Mouse (Mus musculus): ENCODE measurements around the gene Prdm2. TPM values are rescaled to one million over a fixed set of nuclear protein-coding genes. Genes with fewer than 3 reads are reported as not detected.

Prdm2 gene
- polyA plus RNA-seq, 1 experiment = 34.9 TPM

DNA sequence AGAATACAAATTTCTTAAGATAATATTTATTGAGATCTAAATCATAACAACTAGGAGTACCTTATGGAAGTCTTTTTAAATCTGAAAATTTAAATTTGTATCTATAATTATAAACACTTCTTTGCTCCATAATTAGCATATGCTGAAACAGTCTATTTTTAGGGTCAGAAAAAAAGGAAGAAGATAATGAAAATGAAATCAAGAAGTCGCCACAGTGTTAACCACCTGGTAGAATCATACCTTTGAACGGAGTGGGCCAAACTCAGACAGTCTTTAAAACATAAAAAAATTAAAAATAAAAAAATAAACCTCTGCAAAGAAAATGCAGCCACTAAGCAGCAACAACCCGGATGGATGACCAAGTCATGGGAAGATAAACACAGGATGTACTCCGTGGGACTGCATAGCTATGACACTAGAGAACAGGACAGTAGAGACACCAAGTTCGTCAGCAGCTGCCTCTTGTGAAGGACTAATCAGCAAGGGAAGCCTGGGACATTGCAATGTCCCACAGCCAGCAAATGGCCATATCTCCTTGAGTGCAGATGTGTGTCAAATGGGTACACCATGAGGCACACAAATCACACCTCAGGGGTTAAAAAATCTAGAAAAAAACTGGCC is 24.1 kb downstream of the Prdm2 start:
- Histone ChIP-seq H3K9me3 (replicated peaks; ENCODE audit: control insufficient read depth, insufficient read depth, low read length, poor library complexity, severe bottlenecking) (no peaks in the 10 kb centered on the region), H3K4me1 (ENCODE audit: control insufficient read depth, insufficient read depth, low read length) (peaks cover 2% of the 10 kb centered on the region), H3K4me3 (ENCODE audit: low read depth, low read length) (no peak overlapping the region), H3K9ac (ENCODE audit: low read depth, poor library complexity, severe bottlenecking) (no peak overlapping the region), H3K27me3 (ENCODE audit: control insufficient read depth, insufficient read depth, low read length, poor library complexity, severe bottlenecking) (no peaks in the 10 kb centered on the region), H3K36me3 (ENCODE audit: control insufficient read depth, insufficient read depth, low read length, poor library complexity, severe bottlenecking) (no peaks in the 10 kb centered on the region), H3K27ac (ENCODE audit: insufficient read depth, low read length) (no peak overlapping the region)
- TF ChIP-seq CTCF (IDR thresholded peaks at IDR 0.05; ENCODE audit: low read depth, low read length) (no peak), EP300 (IDR thresholded peaks at IDR 0.05; ENCODE audit: insufficient read depth, low read depth, low read length) (no peak), POLR2A (IDR thresholded peaks at IDR 0.05; ENCODE audit: insufficient read depth, low read length) (no peak)

DNA sequence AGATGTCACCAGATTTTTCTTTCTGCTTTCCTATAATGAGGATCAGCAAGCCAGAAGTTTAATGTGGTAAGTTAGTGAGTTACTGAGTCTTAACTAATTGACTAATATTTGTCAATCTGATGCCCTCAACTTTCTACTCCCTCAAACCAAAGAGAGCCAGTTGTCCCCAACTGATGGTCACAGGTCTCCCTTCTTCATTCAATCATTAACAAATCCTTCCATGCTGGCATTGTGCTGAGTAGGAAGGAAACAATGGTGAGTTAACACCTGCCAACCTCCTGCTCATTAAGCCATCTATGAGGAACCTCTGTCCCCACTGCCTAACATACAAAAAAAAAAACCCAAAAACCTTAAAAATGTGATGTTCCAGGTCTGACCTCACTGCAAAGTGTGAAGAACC is 26.7 kb downstream of the Prdm2 start:
- H3K27ac ChIP-seq (ENCODE audit: insufficient read depth, low read length) = no peak overlapping the region
- H3K4me1 ChIP-seq (ENCODE audit: control insufficient read depth, insufficient read depth, low read length) = peaks cover 2% of the 10 kb centered on the region
- no peak overlapping the region for H3K4me3 ChIP-seq (ENCODE audit: low read depth, low read length)
- TF ChIP-seq CTCF (IDR thresholded peaks at IDR 0.05; ENCODE audit: low read depth, low read length) (no peak), EP300 (IDR thresholded peaks at IDR 0.05; ENCODE audit: insufficient read depth, low read depth, low read length) (no peak), POLR2A (IDR thresholded peaks at IDR 0.05; ENCODE audit: insufficient read depth, low read length) (no peak)
- no peaks in the 10 kb centered on the region for H3K9me3 ChIP-seq (replicated peaks; ENCODE audit: control insufficient read depth, insufficient read depth, low read length, poor library complexity, severe bottlenecking)
- no peaks in the 10 kb centered on the region for H3K27me3 ChIP-seq (ENCODE audit: control insufficient read depth, insufficient read depth, low read length, poor library complexity, severe bottlenecking)
- no peak overlapping the region for H3K9ac ChIP-seq (ENCODE audit: low read depth, poor library complexity, severe bottlenecking)
- H3K36me3 ChIP-seq (ENCODE audit: control insufficient read depth, insufficient read depth, low read length, poor library complexity, severe bottlenecking) = no peaks in the 10 kb centered on the region

DNA sequence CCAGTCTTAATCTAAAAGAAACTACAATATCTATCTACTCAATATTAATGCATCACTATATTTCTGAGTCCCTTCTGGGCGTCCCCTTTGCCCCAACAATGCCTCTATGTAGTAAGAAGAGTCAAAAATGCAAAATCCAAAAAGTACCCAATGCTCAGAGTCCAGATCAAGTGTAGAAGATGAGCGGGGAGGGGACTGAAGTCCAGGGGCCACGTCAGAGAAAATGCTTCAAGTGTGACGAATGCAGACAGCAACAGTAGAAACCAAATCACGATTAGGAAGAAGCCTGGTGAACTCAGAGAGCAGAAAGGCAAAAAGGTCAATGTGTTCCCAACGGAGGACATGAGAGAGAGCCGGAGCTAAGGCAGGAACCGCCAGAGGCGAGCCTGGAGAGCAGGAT is 27.3 kb downstream of the Prdm2 start:
- H3K4me1 ChIP-seq (ENCODE audit: control insufficient read depth, insufficient read depth, low read length) = peaks cover 2% of the 10 kb centered on the region
- no peaks in the 10 kb centered on the region for H3K9me3 ChIP-seq (replicated peaks; ENCODE audit: control insufficient read depth, insufficient read depth, low read length, poor library complexity, severe bottlenecking)
- no peak overlapping the region for H3K4me3 ChIP-seq (ENCODE audit: low read depth, low read length)
- H3K36me3 ChIP-seq (ENCODE audit: control insufficient read depth, insufficient read depth, low read length, poor library complexity, severe bottlenecking) = no peaks in the 10 kb centered on the region
- no peak overlapping the region for H3K9ac ChIP-seq (ENCODE audit: low read depth, poor library complexity, severe bottlenecking)
- no peaks in the 10 kb centered on the region for H3K27me3 ChIP-seq (ENCODE audit: control insufficient read depth, insufficient read depth, low read length, poor library complexity, severe bottlenecking)
- no peak overlapping the region for H3K27ac ChIP-seq (ENCODE audit: insufficient read depth, low read length)
- TF ChIP-seq EP300 (IDR thresholded peaks at IDR 0.05; ENCODE audit: insufficient read depth, low read depth, low read length) (no peak), CTCF (IDR thresholded peaks at IDR 0.05; ENCODE audit: low read depth, low read length) (no peak), POLR2A (IDR thresholded peaks at IDR 0.05; ENCODE audit: insufficient read depth, low read length) (no peak)

DNA sequence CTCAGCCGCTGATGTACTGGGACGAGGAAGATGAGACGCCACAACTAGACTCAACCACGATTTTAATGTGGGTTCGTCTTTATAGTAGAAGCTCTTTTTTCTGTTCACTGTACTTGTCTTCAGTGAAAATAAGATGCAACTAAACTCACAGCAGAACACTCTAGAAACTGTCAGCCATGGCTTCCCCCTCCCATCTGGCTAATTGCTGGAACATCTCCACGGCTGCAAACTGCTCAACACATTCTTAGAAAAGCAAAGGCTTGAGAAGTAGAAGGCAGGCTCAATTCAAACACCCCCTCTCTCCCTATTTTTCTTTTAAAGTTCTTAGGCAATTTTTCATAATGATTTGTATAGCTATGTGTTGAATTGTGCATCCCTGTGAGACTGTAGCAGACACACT is 29.7 kb downstream of the Prdm2 start:
- Histone ChIP-seq H3K27me3 (ENCODE audit: control insufficient read depth, insufficient read depth, low read length, poor library complexity, severe bottlenecking) (no peaks in the 10 kb centered on the region), H3K9ac (ENCODE audit: low read depth, poor library complexity, severe bottlenecking) (no peak overlapping the region), H3K27ac (ENCODE audit: insufficient read depth, low read length) (no peak overlapping the region), H3K9me3 (replicated peaks; ENCODE audit: control insufficient read depth, insufficient read depth, low read length, poor library complexity, severe bottlenecking) (no peaks in the 10 kb centered on the region), H3K4me3 (ENCODE audit: low read depth, low read length) (no peak overlapping the region), H3K36me3 (ENCODE audit: control insufficient read depth, insufficient read depth, low read length, poor library complexity, severe bottlenecking) (peaks cover 2% of the 10 kb centered on the region), H3K4me1 (ENCODE audit: control insufficient read depth, insufficient read depth, low read length) (no peaks in the 10 kb centered on the region)
- no peak for TF ChIP-seq POLR2A (IDR thresholded peaks at IDR 0.05; ENCODE audit: insufficient read depth, low read length)
- no peak for TF ChIP-seq CTCF (IDR thresholded peaks at IDR 0.05; ENCODE audit: low read depth, low read length)
- TF ChIP-seq EP300 (IDR thresholded peaks at IDR 0.05; ENCODE audit: insufficient read depth, low read depth, low read length) = no peak

DNA sequence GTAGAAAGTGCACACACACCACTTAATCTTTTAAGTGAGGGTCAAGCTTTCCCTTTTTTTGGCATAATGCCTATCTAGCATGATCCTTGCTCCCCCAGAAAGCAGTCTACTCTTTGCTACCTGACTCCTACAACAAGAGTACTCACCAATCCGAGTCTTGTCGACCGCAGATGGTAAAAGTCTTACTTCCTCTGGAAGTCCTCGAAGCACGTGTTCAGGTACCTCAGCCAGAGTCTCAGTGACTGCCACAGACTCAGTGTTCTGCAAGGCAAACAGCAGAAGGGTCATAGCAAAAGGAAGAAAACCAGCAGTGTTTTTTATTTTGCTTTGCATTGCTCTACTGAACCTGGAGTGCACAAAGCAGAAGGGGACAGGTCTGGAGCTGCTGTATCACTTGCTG is 32.1 kb downstream of the Prdm2 start:
- H3K9ac ChIP-seq (ENCODE audit: low read depth, poor library complexity, severe bottlenecking) = no peak overlapping the region
- no peaks in the 10 kb centered on the region for H3K27me3 ChIP-seq (ENCODE audit: control insufficient read depth, insufficient read depth, low read length, poor library complexity, severe bottlenecking)
- H3K4me1 ChIP-seq (ENCODE audit: control insufficient read depth, insufficient read depth, low read length) = no peaks in the 10 kb centered on the region
- TF ChIP-seq CTCF (IDR thresholded peaks at IDR 0.05; ENCODE audit: low read depth, low read length) (no peak), EP300 (IDR thresholded peaks at IDR 0.05; ENCODE audit: insufficient read depth, low read depth, low read length) (no peak)
- H3K36me3 ChIP-seq (ENCODE audit: control insufficient read depth, insufficient read depth, low read length, poor library complexity, severe bottlenecking) = peaks cover 4% of the 10 kb centered on the region
- no peak overlapping the region for H3K4me3 ChIP-seq (ENCODE audit: low read depth, low read length)
- no peak overlapping the region for H3K27ac ChIP-seq (ENCODE audit: insufficient read depth, low read length)
- no peaks in the 10 kb centered on the region for H3K9me3 ChIP-seq (replicated peaks; ENCODE audit: control insufficient read depth, insufficient read depth, low read length, poor library complexity, severe bottlenecking)

DNA sequence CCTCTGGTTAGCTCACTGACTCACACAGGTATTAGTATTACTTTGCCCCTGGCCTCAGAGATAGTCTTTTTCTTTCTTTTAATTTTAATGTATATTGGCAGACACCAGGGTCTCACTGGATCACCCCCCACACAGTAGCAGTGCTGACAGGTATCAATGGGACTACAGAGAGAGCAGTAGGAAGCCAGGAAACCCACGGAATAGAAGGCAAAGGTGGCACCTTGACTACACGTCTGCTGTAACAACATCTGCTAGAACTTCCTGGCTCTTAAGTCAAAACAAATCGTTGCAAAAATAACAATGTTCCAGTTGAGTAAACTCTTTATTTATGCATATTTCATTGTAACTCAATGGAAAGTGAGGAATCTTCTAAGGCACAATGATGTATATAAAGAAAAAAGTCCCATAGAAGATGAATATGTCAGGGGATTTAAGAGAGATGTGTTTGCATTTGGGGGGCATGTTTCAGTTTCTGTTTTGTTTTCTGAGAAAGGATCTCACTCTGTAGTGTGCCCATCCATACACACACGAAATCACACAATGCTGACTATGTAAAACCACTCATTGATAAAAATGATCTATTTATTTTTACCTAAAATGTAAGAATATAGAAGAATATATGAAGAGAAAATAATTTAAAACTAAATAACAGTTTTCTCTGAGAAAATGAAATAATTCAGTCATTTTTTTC is 41.0 kb downstream of the Prdm2 start:
- Histone ChIP-seq H3K9me3 (replicated peaks; ENCODE audit: control insufficient read depth, insufficient read depth, low read length, poor library complexity, severe bottlenecking) (no peaks in the 10 kb centered on the region), H3K4me1 (ENCODE audit: control insufficient read depth, insufficient read depth, low read length) (no peaks in the 10 kb centered on the region), H3K27ac (ENCODE audit: insufficient read depth, low read length) (no peak overlapping the region), H3K36me3 (ENCODE audit: control insufficient read depth, insufficient read depth, low read length, poor library complexity, severe bottlenecking) (peaks cover 14% of the 10 kb centered on the region), H3K9ac (ENCODE audit: low read depth, poor library complexity, severe bottlenecking) (no peak overlapping the region), H3K4me3 (ENCODE audit: low read depth, low read length) (no peak overlapping the region), H3K27me3 (ENCODE audit: control insufficient read depth, insufficient read depth, low read length, poor library complexity, severe bottlenecking) (no peaks in the 10 kb centered on the region)
- TF ChIP-seq POLR2A (IDR thresholded peaks at IDR 0.05; ENCODE audit: insufficient read depth, low read length) = no peak
- no peak for TF ChIP-seq EP300 (IDR thresholded peaks at IDR 0.05; ENCODE audit: insufficient read depth, low read depth, low read length)

Measured in ES-Bruce4 (cell line).